Mouse (Mus musculus): Measurements from ENCODE around the gene Ubtd2. TPM values are rescaled to one million over a fixed set of nuclear protein-coding genes. Genes with fewer than 3 reads are reported as not detected.

The Ubtd2 gene
- polyA plus RNA-seq, 1 experiment from 2014 or later = 64.4 TPM

GRCm38 (mm10) chr11:32553311-32554140, 98.4 kb downstream of the Ubtd2 start:
- 72% methylated on average over 14 of the region's 14 CpGs for WGBS
- ATAC-seq (ENCODE audit: low FRiP score) = no peak
- Histone ChIP-seq H3K27ac (no peak overlapping the region), H3K4me3 (no peak overlapping the region), H3K9ac (no peak overlapping the region), H3K36me3 (no peaks in the 10 kb centered on the region), H3K27me3 (no peaks in the 10 kb centered on the region), H3K4me1 (peaks cover 38% of the 10 kb centered on the region), H3K4me2 (replicated peaks) (no peak overlapping the region), H3K9me3 (replicated peaks) (no peaks in the 10 kb centered on the region)

GRCm38 (mm10) chr11:32554141-32555091, 99.2 kb downstream of the Ubtd2 start:
- Histone ChIP-seq H3K36me3 (no peaks in the 10 kb centered on the region), H3K27me3 (no peaks in the 10 kb centered on the region), H3K4me2 (replicated peaks) (no peak overlapping the region), H3K4me3 (no peak overlapping the region), H3K4me1 (peaks cover 36% of the 10 kb centered on the region), H3K27ac (no peak overlapping the region), H3K9ac (no peak overlapping the region), H3K9me3 (replicated peaks) (no peaks in the 10 kb centered on the region)
- WGBS = 92% methylated on average over 14 of the region's 14 CpGs
- no peak for ATAC-seq (ENCODE audit: low FRiP score)

- 90% methylated on average over 12 of the region's 12 CpGs for WGBS
- no peak overlapping the region for H3K27ac ChIP-seq
These were observed 100.0 kb downstream of the Ubtd2 start for GRCm38 (mm10) chr11:32555103-32555689.

DNA sequence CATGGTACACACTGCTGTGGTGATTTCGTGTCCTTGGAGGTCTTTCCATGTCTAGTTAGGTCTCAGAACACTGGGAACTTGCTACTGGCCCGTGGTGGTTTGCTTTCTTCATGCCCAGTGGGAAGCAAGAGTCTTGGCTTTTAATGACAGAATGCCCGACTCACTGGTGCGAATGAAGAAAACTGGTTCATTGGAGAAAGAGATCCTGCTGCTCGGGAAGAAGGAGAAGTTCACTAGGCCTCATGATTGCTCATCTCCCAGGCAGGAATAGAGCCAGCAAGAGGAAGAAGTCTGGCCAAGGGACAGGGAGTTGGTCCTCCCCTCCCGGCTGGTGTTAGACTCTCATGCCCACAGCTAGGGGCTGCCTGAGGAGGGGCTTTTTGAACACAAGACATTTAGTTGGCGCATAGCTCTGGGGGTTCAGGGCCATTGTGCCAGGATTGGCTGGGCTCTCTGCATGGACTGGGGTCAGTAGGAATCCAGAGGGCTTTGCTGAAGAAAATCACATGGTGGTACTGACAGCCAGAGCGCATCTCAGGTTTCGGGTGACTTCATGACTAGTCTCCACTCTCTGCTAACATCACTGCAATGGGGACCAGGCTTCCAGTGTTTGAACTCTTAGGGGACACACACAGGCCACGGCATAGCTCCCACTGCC, 101.3 kb downstream of the Ubtd2 start:
- no peak overlapping the region for H3K9ac ChIP-seq

More at GRCm38 (mm10) chr11:32555103-32555689, 100.0 kb downstream of the Ubtd2 start:
- no peak for ATAC-seq (ENCODE audit: low FRiP score)
- Histone ChIP-seq H3K9ac (no peak overlapping the region), H3K27me3 (no peaks in the 10 kb centered on the region), H3K9me3 (replicated peaks) (no peaks in the 10 kb centered on the region), H3K4me1 (peaks cover 34% of the 10 kb centered on the region), H3K4me3 (no peak overlapping the region), H3K4me2 (replicated peaks) (no peak overlapping the region), H3K36me3 (no peaks in the 10 kb centered on the region)

DNA sequence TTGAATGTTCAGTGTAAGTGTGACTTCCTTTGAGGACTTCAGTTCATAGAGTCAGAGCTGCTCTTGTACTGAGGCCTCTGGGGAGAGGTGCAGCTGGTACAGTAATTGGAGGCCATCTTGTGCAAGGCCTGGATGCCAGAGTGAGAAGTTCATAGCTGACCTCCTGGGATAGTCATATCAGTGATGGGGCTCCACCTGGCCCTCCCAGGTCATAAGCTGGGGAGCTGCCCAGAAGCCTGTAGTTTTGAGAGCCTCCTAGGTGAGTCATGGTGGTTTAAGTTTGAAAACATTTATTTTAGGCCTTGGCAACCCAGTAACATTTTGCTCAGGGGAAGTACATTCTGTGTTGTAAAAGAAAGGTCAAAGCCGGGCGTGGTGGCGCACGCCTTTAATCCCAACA, 102.9 kb downstream of the Ubtd2 start:
- WGBS = 97% methylated on average over 4 of the region's 4 CpGs
- Histone ChIP-seq H3K4me1 (peaks cover 16% of the 10 kb centered on the region), H3K9me3 (replicated peaks) (no peaks in the 10 kb centered on the region), H3K27me3 (no peaks in the 10 kb centered on the region), H3K4me3 (no peak overlapping the region), H3K4me2 (replicated peaks) (no peak overlapping the region), H3K36me3 (no peaks in the 10 kb centered on the region), H3K27ac (no peak overlapping the region), H3K9ac (no peak overlapping the region)
- no peak for ATAC-seq (ENCODE audit: low FRiP score)

More for the DNA sequence above, 101.3 kb downstream of the Ubtd2 start:
- H3K4me1 ChIP-seq = peaks cover 28% of the 10 kb centered on the region
- H3K27ac ChIP-seq = no peak overlapping the region
- H3K27me3 ChIP-seq = no peaks in the 10 kb centered on the region
- no peak overlapping the region for H3K4me3 ChIP-seq
- ATAC-seq (ENCODE audit: low FRiP score) = no peak
- no peaks in the 10 kb centered on the region for H3K9me3 ChIP-seq (replicated peaks)
- 79% methylated on average over 10 of the region's 10 CpGs for WGBS
- no peak overlapping the region for H3K4me2 ChIP-seq (replicated peaks)
- no peaks in the 10 kb centered on the region for H3K36me3 ChIP-seq

DNA sequence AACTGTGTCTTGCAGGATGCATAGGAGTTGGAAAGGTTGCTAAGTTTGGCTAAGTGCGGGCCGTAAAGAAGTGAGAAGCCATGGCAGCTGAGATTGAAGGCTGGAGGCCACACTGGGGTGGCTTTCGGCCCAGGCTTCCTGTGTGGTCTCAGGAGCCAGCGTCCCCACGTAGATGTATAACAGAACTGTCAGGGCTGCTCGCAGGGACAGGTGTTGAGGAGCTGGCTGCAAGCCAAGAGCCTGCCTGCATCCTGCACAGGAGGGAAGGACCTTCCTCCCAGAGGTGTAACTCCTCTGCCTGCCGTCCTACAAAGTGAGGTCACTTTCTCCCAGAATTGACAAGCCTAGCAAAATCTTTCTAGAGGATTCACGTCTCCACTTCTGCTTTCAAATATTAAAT, 103.5 kb downstream of the Ubtd2 start:
- Histone ChIP-seq H3K9ac (no peak overlapping the region), H3K36me3 (no peaks in the 10 kb centered on the region), H3K4me2 (replicated peaks) (no peak overlapping the region), H3K4me3 (no peak overlapping the region), H3K27ac (no peak overlapping the region), H3K27me3 (no peaks in the 10 kb centered on the region), H3K4me1 (peaks cover 18% of the 10 kb centered on the region; the same call in 1 of the 2 replicates), H3K9me3 (replicated peaks) (no peaks in the 10 kb centered on the region)
- ATAC-seq (ENCODE audit: low FRiP score) = no peak
- WGBS = 54% methylated on average over 8 of the region's 8 CpGs

- no peak overlapping the region for H3K4me2 ChIP-seq (replicated peaks)
- ATAC-seq (ENCODE audit: low FRiP score) = no peak
- H3K4me1 ChIP-seq = peaks cover 23% of the 10 kb centered on the region; the same call in 1 of the 2 replicates
- no peak overlapping the region for H3K4me3 ChIP-seq
- H3K27ac ChIP-seq = no peak overlapping the region
- 79% methylated on average over 12 of the region's 12 CpGs for WGBS
- H3K36me3 ChIP-seq = no peaks in the 10 kb centered on the region
- H3K9me3 ChIP-seq (replicated peaks) = no peaks in the 10 kb centered on the region
- no peaks in the 10 kb centered on the region for H3K27me3 ChIP-seq
- H3K9ac ChIP-seq = no peak overlapping the region
These were observed 105.0 kb downstream of the Ubtd2 start for GRCm38 (mm10) chr11:32560015-32560770.

DNA sequence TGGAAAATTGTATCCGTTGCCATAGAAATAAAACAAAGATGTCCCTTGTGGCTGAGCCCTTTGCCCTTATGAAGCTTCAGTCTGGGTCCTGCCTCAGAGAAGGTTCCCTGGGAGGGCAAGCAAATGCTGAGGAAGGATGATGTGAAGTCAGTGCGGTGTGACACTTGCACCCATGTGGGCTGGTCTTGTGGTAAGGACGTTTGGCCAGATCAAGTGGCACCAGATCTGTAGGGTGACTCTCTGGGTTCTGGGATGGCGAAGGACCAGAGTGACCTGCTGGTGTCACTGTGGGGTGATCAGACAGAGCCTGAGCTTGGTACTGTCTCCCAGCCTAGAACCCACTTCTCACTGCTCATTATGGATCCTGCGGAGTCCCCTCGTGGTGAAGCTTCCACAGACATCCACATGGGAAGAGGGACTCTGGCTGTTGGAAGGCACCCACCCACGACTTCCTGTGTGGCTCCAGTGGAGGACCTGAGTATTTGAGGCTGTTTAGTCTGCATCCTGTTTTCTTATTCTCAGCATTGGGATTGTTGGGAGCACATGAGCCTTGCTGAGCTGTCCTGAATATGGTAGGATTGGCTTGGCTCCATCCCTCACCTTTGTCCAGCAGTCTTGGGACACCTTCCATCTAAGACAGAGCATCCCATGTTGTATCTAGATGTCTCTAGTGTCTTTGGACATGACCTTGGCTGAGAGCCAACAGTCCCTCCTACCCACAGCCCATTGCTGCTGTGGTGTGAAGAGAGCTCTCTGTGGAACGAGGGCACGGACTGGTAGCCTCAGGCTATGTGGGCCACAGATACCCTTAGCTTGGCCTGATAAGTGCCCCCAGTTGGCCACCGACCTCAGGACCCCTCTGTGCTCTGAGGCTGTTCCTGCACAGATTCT, 106.5 kb downstream of the Ubtd2 start:
- no peaks in the 10 kb centered on the region for H3K36me3 ChIP-seq
- no peak overlapping the region for H3K4me2 ChIP-seq (replicated peaks)
- no peaks in the 10 kb centered on the region for H3K9me3 ChIP-seq (replicated peaks)
- no peak overlapping the region for H3K27ac ChIP-seq
- 69% methylated on average over 10 of the region's 10 CpGs for WGBS
- peaks cover 26% of the 10 kb centered on the region for H3K4me1 ChIP-seq
- no peak overlapping the region for H3K9ac ChIP-seq
- ATAC-seq (ENCODE audit: low FRiP score) = no peak
- no peaks in the 10 kb centered on the region for H3K27me3 ChIP-seq
- H3K4me3 ChIP-seq = no peak overlapping the region

DNA sequence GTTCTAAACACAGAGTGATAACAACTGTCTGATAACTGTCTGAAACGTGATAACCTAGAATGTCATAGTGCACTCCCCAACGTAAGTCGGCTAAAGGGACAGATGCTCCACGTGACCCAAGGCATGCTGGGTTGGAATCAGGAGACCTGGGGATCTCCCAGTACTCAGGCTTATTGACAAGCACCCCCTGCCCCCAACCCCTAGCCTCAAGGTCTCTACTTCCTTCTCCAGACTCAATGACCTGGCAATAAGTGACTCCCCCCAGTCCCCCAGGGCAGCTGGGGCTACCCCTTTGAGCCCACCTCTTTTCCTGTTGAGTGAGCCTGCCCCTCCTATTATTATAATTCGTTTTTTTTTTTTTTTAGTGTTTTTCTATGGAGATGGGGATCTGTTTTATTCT, 107.5 kb downstream of the Ubtd2 start:
- H3K4me2 ChIP-seq (replicated peaks) = no peak overlapping the region
- no peak for ATAC-seq (ENCODE audit: low FRiP score)
- H3K4me1 ChIP-seq = peaks cover 36% of the 10 kb centered on the region
- no peaks in the 10 kb centered on the region for H3K27me3 ChIP-seq
- H3K36me3 ChIP-seq = no peaks in the 10 kb centered on the region
- H3K9me3 ChIP-seq (replicated peaks) = no peaks in the 10 kb centered on the region
- no peak overlapping the region for H3K9ac ChIP-seq
- H3K4me3 ChIP-seq = no peak overlapping the region
- 70% methylated on average over 5 of the region's 5 CpGs for WGBS
- no peak overlapping the region for H3K27ac ChIP-seq

DNA sequence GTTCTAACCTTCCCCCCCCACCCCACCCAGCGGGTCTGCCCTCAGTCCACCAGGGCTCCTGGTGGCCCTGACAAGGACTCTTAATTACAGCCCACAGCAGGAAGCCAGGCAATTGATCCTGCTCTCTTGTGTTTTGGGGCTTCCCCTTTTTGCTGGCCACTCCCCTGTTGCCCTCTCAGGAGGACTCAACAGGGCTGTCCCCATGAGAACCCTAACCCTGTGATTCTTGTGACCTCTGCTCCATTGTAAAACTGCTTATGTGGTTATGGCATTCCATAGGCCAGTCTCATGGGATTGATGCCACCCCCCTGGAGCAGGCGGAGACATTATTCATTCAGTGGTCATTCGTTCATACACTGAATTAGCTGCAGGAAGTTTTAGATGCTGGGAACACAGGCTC, 108.5 kb downstream of the Ubtd2 start:
- ATAC-seq (ENCODE audit: low FRiP score) = no peak

More for the DNA sequence above, 108.5 kb downstream of the Ubtd2 start:
- WGBS = 30% methylated on average over 3 of the region's 3 CpGs
- Histone ChIP-seq H3K4me1 (peaks cover 33% of the 10 kb centered on the region), H3K4me2 (replicated peaks) (no peak overlapping the region), H3K9ac (no peak overlapping the region), H3K36me3 (no peaks in the 10 kb centered on the region), H3K27me3 (no peaks in the 10 kb centered on the region), H3K27ac (no peak overlapping the region), H3K4me3 (no peak overlapping the region), H3K9me3 (replicated peaks) (no peaks in the 10 kb centered on the region)

Measured in hindbrain, embryonic 12.5 days (tissue).